Mouse (Mus musculus): ENCODE data around the gene Oas1f. TPM values are rescaled to one million over a fixed set of nuclear protein-coding genes. Genes with fewer than 3 reads are reported as not detected.
"Not testable (repeated sequence)": the region's sequence is repeated elsewhere in the genome, so short reads cannot be mapped to it uniquely, and the experiment has no call there.

The Oas1f gene
- polyA plus RNA-seq, 1 experiment from 2014 or later: not detected

GRCm38 (mm10) chr5:120893866-120894265 is 46.7 kb downstream of the Oas1f start:
- not testable (repeated sequence) for H3K9me3 ChIP-seq; H3K27ac ChIP-seq; ATAC-seq (ENCODE audit: insufficient number of reproducible peaks, insufficient read depth, low FRiP score, low TSS enrichment, low read depth); H3K4me2 ChIP-seq; H3K36me3 ChIP-seq; H3K9ac ChIP-seq (replicated peaks); H3K27me3 ChIP-seq; H3K4me1 ChIP-seq (replicated peaks); H3K4me3 ChIP-seq (replicated peaks)
- WGBS: 93% methylated on average over 4 of the region's 4 CpGs

DNA sequence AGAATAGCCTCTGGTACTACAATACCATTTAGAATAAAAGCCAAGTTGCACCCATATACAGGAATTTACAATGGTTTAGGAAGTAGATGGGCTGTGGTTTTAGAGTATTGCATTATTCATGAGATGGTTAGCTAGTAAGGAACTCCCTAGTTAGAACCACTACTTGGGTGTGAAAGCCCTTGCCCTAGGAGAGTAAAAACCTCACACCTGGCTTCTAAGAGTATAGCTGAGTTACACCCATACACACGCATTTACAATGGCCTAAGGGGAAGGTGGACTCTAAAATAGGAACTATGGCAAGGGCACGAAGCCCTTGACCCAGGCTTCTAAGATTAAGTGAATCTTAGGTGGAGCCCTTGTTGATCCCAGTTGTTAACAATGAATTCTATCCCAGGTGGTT is 47.5 kb downstream of the Oas1f start:
- not testable (repeated sequence) for H3K9me3 ChIP-seq; H3K4me1 ChIP-seq (replicated peaks); H3K36me3 ChIP-seq; H3K4me2 ChIP-seq; H3K9ac ChIP-seq (replicated peaks); H3K27ac ChIP-seq; ATAC-seq (ENCODE audit: insufficient number of reproducible peaks, insufficient read depth, low FRiP score, low TSS enrichment, low read depth); H3K4me3 ChIP-seq (replicated peaks); H3K27me3 ChIP-seq
- WGBS: 70% methylated on average over 2 of the region's 2 CpGs

DNA sequence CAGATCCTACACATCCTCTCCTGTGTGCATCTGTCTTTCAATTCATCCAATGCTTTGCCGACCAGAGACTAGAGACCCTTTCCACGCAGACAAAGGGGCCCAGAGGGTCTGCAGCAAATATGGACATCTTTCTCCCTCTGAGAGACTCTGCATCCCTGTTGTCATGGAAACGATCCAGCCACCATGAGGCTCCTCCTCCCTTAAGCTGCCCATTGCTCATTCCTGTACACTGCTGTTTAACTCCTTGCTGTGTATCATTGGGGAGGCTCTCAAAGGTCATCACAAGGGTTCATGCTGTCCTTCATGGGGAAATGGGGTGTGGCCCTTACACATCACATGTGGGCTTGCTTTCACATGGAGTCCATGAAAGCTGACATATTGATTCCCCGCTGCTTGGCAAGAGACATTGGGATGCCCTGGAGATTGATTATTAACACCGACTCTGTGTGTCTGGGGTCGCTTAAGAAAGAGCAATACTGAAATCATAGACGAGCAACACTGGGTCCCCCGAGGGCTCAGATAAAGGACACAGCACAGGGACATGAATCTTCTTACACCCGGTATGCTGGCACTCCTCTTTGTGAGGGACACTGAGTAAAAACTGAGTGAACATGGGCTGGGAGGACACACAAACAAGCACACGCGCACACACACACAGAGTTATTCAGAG is 48.2 kb downstream of the Oas1f start:
- Histone ChIP-seq H3K27ac (no peak overlapping the region), H3K4me1 (replicated peaks) (no peaks in the 10 kb centered on the region), H3K4me3 (replicated peaks) (no peak overlapping the region), H3K4me2 (no peak overlapping the region), H3K36me3 (no peaks in the 10 kb centered on the region), H3K9me3 (no peaks in the 10 kb centered on the region), H3K27me3 (no peaks in the 10 kb centered on the region), H3K9ac (replicated peaks) (no peak overlapping the region)
- no peak for ATAC-seq (ENCODE audit: insufficient number of reproducible peaks, insufficient read depth, low FRiP score, low TSS enrichment, low read depth)
- 90% methylated on average over 11 of the region's 11 CpGs for WGBS

DNA sequence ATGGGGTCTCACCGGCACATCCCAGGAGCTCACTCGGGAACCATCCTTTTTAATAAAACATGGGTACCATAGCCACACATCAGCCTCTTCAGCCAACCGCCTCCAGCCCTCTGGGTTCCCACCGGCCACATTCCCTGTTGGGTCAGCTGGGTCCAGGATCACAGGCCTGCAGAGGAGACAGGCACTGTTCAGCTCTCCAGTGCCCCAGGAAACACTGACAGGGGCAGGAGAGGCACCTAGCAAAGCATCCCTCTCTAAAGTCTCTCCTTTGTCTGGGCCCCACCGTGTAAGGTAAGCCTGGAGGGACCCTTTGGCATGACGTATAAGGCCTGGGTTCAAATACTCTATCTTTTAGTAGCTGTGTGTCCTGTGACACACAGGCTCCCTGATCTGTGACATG is 51.1 kb downstream of the Oas1f start:
- Histone ChIP-seq H3K4me3 (replicated peaks) (no peak overlapping the region), H3K36me3 (no peaks in the 10 kb centered on the region), H3K27me3 (no peaks in the 10 kb centered on the region), H3K4me2 (no peak overlapping the region), H3K27ac (no peak overlapping the region), H3K4me1 (replicated peaks) (no peaks in the 10 kb centered on the region), H3K9me3 (no peaks in the 10 kb centered on the region), H3K9ac (replicated peaks) (no peak overlapping the region)
- no peak for ATAC-seq (ENCODE audit: insufficient number of reproducible peaks, insufficient read depth, low FRiP score, low TSS enrichment, low read depth)
- 84% methylated on average over 6 of the region's 6 CpGs for WGBS

GRCm38 (mm10) chr5:120898726-120899125 is 51.6 kb downstream of the Oas1f start:
- Histone ChIP-seq H3K4me1 (replicated peaks) (no peaks in the 10 kb centered on the region), H3K27ac (no peak overlapping the region), H3K9ac (replicated peaks) (no peak overlapping the region), H3K36me3 (no peaks in the 10 kb centered on the region), H3K4me3 (replicated peaks) (no peak overlapping the region), H3K9me3 (no peaks in the 10 kb centered on the region), H3K4me2 (no peak overlapping the region), H3K27me3 (no peaks in the 10 kb centered on the region)
- no peak for ATAC-seq (ENCODE audit: insufficient number of reproducible peaks, insufficient read depth, low FRiP score, low TSS enrichment, low read depth)

GRCm38 (mm10) chr5:120900666-120901065 is 53.5 kb downstream of the Oas1f start:
- no peak overlapping the region for H3K9ac ChIP-seq (replicated peaks)
- no peaks in the 10 kb centered on the region for H3K9me3 ChIP-seq
- no peaks in the 10 kb centered on the region for H3K4me1 ChIP-seq (replicated peaks)
- 61% methylated on average over 1 of the region's 1 CpGs for WGBS
- ATAC-seq (ENCODE audit: insufficient number of reproducible peaks, insufficient read depth, low FRiP score, low TSS enrichment, low read depth): no peak
- H3K4me2 ChIP-seq: no peak overlapping the region
- H3K36me3 ChIP-seq: no peaks in the 10 kb centered on the region
- H3K4me3 ChIP-seq (replicated peaks): no peak overlapping the region
- no peaks in the 10 kb centered on the region for H3K27me3 ChIP-seq
- H3K27ac ChIP-seq: no peak overlapping the region

- WGBS: 94% methylated on average over 5 of the region's 5 CpGs
Observed at GRCm38 (mm10) chr5:120902056-120902455, 54.9 kb downstream of the Oas1f start.

DNA sequence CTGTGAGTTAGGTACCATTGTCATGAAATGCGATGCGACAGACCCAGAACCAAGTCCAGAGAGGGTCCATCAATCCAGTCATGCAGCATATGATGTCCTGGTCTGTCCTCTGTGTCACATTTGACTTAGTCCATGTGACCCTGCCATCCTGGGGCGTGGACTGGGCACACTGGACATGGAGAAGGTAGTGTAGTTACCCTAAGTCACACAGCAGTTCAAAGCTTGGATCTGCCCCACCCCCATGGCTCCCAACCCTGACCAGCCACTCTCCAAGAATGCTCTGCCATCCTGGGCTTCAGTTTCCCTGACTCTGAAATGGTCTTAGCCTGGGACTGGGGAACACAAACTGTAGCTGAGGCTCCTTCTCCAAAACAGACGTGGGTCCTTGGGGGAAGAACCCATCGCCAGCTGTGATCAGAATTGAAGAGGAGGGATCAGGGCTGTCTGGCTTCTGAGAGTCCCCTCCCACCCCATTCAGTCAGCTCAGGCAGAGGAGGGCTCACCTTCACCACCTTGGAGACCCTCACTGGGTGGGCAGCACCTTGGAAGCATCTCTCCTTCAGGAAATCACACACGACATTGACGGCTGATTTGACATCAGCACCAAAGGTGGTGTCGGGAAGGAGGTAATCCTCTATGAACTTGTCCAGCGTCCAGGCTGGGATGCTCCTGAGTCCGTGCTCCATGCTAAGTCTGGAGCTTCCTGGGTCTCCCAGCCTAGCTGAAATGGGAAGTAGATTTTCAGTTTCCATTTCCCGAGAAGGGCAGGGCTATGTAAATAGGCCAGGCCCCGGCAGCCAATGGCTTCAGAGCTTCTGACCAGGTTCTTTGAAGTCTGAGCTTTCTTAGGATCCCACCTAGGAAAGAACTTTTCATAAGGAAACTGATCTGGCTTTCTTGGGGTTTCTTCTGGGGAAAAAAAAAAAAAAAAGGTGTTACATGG is 59.9 kb downstream of the Oas1f start, which contains the start of gene Oas1a:
Oas1a (minus strand) TSS at position 731 of the 943 bp plus-strand sequence.
- not testable (repeated sequence) for H3K4me1 ChIP-seq (replicated peaks); H3K9ac ChIP-seq (replicated peaks); H3K4me2 ChIP-seq; ATAC-seq (ENCODE audit: insufficient number of reproducible peaks, insufficient read depth, low FRiP score, low TSS enrichment, low read depth); H3K4me3 ChIP-seq (replicated peaks); H3K9me3 ChIP-seq; H3K27ac ChIP-seq; H3K36me3 ChIP-seq; H3K27me3 ChIP-seq
- WGBS: 29% methylated on average over 9 of the region's 12 CpGs

More at GRCm38 (mm10) chr5:120902056-120902455, 54.9 kb downstream of the Oas1f start:
- H3K4me1 ChIP-seq (replicated peaks): no peaks in the 10 kb centered on the region
- no peak overlapping the region for H3K4me3 ChIP-seq (replicated peaks)
- H3K9me3 ChIP-seq: no peaks in the 10 kb centered on the region
- no peaks in the 10 kb centered on the region for H3K27me3 ChIP-seq
- H3K4me2 ChIP-seq: no peak overlapping the region
- H3K27ac ChIP-seq: no peak overlapping the region
- no peak overlapping the region for H3K9ac ChIP-seq (replicated peaks)
- H3K36me3 ChIP-seq: no peaks in the 10 kb centered on the region
- no peak for ATAC-seq (ENCODE audit: insufficient number of reproducible peaks, insufficient read depth, low FRiP score, low TSS enrichment, low read depth)

Small RNA genes lying within 50 kb of the gene (microRNA-seq; reads per million reads assigned to microRNA genes)
- gene Gm22907: not detected

Other genes starting within 250 kb of the Oas1f start
- gene Rita1, start 234.8 kb upstream of the Oas1f start, polyA plus RNA-seq (2016; fragmentation: Nextera tagmentation; extraction: Ambion mirVana): 16.9 and 19.1 TPM in 2 replicates
- gene Ddx54, start 234.6 kb upstream of the Oas1f start, polyA plus RNA-seq (2016; fragmentation: Nextera tagmentation; extraction: Ambion mirVana): 48.8 and 50.3 TPM in 2 replicates
- not detected in 2 replicates for gene Cfap73, start 213.1 kb upstream of the Oas1f start, polyA plus RNA-seq (2016; fragmentation: Nextera tagmentation; extraction: Ambion mirVana)
- 0.24 and 0.86 TPM in 2 replicates for gene Rasal1, start 198.6 kb upstream of the Oas1f start, polyA plus RNA-seq (2016; fragmentation: Nextera tagmentation; extraction: Ambion mirVana)
- 6.8 and 7.5 TPM in 2 replicates for gene Dtx1, start 135.4 kb upstream of the Oas1f start, polyA plus RNA-seq (2016; fragmentation: Nextera tagmentation; extraction: Ambion mirVana)
- gene Oas2, start 97.5 kb upstream of the Oas1f start, polyA plus RNA-seq (2016; fragmentation: Nextera tagmentation; extraction: Ambion mirVana): 0.15 and 0.19 TPM in 2 replicates
- not detected in 2 replicates for gene Oas3, start 69.7 kb upstream of the Oas1f start, polyA plus RNA-seq (2016; fragmentation: Nextera tagmentation; extraction: Ambion mirVana)
- 0.20 TPM in 1 of 2 replicates, not detected in the other for gene Oas1e, start 51.8 kb upstream of the Oas1f start, polyA plus RNA-seq (2016; fragmentation: Nextera tagmentation; extraction: Ambion mirVana)
- 0.23 and 0.51 TPM in 2 replicates for gene Oas1c, start 34.9 kb upstream of the Oas1f start, polyA plus RNA-seq (2016; fragmentation: Nextera tagmentation; extraction: Ambion mirVana)
- gene Oas1h, start 14.1 kb downstream of the Oas1f start, polyA plus RNA-seq (2016; fragmentation: Nextera tagmentation; extraction: Ambion mirVana): not detected in 2 replicates
- gene Oas1g, start 40.2 kb downstream of the Oas1f start, polyA plus RNA-seq (2016; fragmentation: Nextera tagmentation; extraction: Ambion mirVana): 0.14 and 0.22 TPM in 2 replicates
- gene Oas1a, start 60.2 kb downstream of the Oas1f start, polyA plus RNA-seq (2016; fragmentation: Nextera tagmentation; extraction: Ambion mirVana): 0.66 and 1.1 TPM in 2 replicates
- gene Oas1d, start 67.2 kb downstream of the Oas1f start, polyA plus RNA-seq (2016; fragmentation: Nextera tagmentation; extraction: Ambion mirVana): not detected in 2 replicates
- gene Rph3a, start 162.7 kb downstream of the Oas1f start, polyA plus RNA-seq (2016; fragmentation: Nextera tagmentation; extraction: Ambion mirVana): not detected in 2 replicates

Data from limb, embryonic 12.5 days (tissue).